Comparison of ENCODE assay signal across 11 mouse cellular contexts in the genomic region with DNA sequence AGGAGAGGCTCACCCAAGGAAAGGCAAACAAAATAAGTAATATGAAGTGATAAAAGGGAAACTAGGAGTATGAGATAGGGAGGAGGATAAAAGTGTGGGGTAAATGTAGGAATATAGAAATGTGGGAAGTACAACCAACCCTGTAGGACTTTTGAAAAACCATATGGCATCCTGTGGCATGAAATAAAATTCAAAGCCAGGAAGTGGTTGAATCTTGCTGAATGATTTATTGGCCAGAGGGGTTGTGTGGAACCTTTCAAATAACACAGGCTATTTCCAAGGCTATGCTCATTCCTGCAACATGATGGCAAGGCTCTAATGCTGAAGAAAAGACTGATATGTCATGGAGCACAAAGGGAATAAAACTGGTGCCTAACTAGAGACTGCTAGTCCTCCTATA.
"Had no signal": no experiment of that assay in that cellular context is flagged by ENCODE, and none has a peak within 500 bp of the region (broad histone marks: within the 10 kb centered on the region; RNA-seq: fewer than 3 reads in every experiment).

No protein-coding gene starts in this region.

- DNase-seq: retina, postnatal 1 day; right cerebral cortex, adult 18-20 months; right cerebral cortex, postnatal 14 days; right cerebral cortex, postnatal 4 days; spleen, adult 18-20 months; thymus, adult 18-20 months; thymus, adult 2 months; thymus, postnatal 14 days; thymus, postnatal 25 days; thymus, postnatal 36 days; thymus, postnatal 4 days had no signal
